Mouse (Mus musculus) kidney, adult 2 months (tissue): ENCODE results near the gene Gmppb. TPM values are rescaled to one million over a fixed set of nuclear protein-coding genes. Genes with fewer than 3 reads are reported as not detected.

Experiments used
- DNase-seq: peaks from one replicate; pipeline ENCODE4 v3.0.0; 2021
- H3K27ac ChIP-seq: fragments of 200-500 bp; 2 replicates; pipeline ENCODE4 v1.5.1; 2012; ENCODE audit warnings: low read depth, low read length, control low read depth, inconsistent platforms; ENCODE audit not compliant: insufficient read depth
- H3K27me3 ChIP-seq: fragments of 200-500 bp; replicated peaks from 2 replicates; pipeline ENCODE4 v1.6.1; 2012; ENCODE audit warnings: mild to moderate bottlenecking, moderate library complexity, low read length, inconsistent platforms; ENCODE audit not compliant: control insufficient read depth, insufficient read depth
- H3K36me3 ChIP-seq: fragments of 200-500 bp; 2 replicates; pipeline ENCODE4 v1.6.1; 2012; ENCODE audit warnings: mild to moderate bottlenecking, moderate library complexity, low read length, inconsistent platforms; ENCODE audit not compliant: control insufficient read depth, insufficient read depth
- H3K4me1 ChIP-seq: fragments of 200-500 bp; 2 replicates; pipeline ENCODE4 v1.6.1; 2011; ENCODE audit warnings: low read length; ENCODE audit not compliant: control insufficient read depth, insufficient read depth
- H3K4me3 ChIP-seq: fragments of 200-500 bp; 2 replicates; pipeline ENCODE4 v1.5.1; 2011; ENCODE audit warnings: mild to moderate bottlenecking, low read depth, low read length, control low read depth; ENCODE audit not compliant: insufficient read depth
- CTCF ChIP-seq: fragments of 200-500 bp; conservative IDR thresholded peaks from 2 replicates; pipeline ENCODE4 v1.5.1; 2011; ENCODE audit warnings: low read depth, mild to moderate bottlenecking, control low read depth, low read length, moderate library complexity, mixed read lengths; ENCODE audit not compliant: insufficient read depth, insufficient read length
- POLR2A ChIP-seq: fragments of 200-500 bp; IDR thresholded peaks from one replicate; pipeline ENCODE4 v1.6.1; 2011; ENCODE audit warnings: low read depth, low read length, control low read depth
- WGBS: fragments of 180-500 bp; shearing (Covaris S2); methylation state at CpG from one replicate; pipeline ENCODE4 v1.1.7; 2018; 5-methylcytosine and 5-hydroxymethylcytosine counted together
- polyA plus RNA-seq: library from polyadenylated mRNA; depleted of rRNA; stranded (reverse); fragments of >200 nt; gene quantifications from 2 replicates; pipeline ENCODE4 v1.2.3, GENCODE M21; 2012

Gene Gmppb
- polyA plus RNA-seq, 1 experiment: 16.0 TPM

- no peak for DNase-seq
- 96% methylated on average over 8 of the region's 8 CpGs for WGBS
- Histone ChIP-seq H3K27me3 (no peaks in the 10 kb centered on the region), H3K4me1 (peaks cover 4% of the 10 kb centered on the region; the same call in 1 of the 2 replicates), H3K36me3 (no peaks in the 10 kb centered on the region; the same call in 1 of the 2 replicates), H3K4me3 (no peak overlapping the region), H3K27ac (no peak overlapping the region)
- TF ChIP-seq POLR2A (no peak), CTCF (peak; percentile 27; the same call in 1 of the 2 replicates)
Measured at GRCm38 (mm10) chr9:108044751-108045492, 4.1 kb upstream of the Gmppb start.

DNA sequence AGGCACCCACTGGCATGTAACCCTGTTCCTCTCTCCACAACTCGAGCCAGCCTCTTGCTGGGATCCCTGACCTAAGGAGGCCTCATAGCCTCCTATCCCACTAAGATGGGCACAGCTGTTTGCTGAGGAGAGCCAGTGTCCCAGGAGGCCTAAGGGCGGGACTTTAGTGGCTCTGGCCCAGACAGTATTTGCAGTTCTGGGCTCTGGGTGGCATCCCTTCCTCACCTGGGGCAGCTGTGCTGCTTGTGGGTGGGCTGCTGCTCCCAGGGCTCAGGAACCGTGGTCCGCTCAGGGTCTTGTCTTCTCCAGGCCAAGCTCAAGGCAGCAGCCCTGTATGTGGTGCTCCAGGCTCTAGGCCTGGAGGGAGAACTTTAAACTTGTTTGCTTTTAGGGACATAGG is 2.5 kb upstream of the Gmppb start:
- Histone ChIP-seq H3K27me3 (no peaks in the 10 kb centered on the region), H3K27ac (no peak overlapping the region), H3K4me1 (peaks cover 4% of the 10 kb centered on the region; the same call in 1 of the 2 replicates), H3K36me3 (no peaks in the 10 kb centered on the region), H3K4me3 (no peak overlapping the region)
- TF ChIP-seq CTCF: no peak
- TF ChIP-seq POLR2A: no peak
- 88% methylated on average over 4 of the region's 4 CpGs for WGBS
- no peak for DNase-seq

DNA sequence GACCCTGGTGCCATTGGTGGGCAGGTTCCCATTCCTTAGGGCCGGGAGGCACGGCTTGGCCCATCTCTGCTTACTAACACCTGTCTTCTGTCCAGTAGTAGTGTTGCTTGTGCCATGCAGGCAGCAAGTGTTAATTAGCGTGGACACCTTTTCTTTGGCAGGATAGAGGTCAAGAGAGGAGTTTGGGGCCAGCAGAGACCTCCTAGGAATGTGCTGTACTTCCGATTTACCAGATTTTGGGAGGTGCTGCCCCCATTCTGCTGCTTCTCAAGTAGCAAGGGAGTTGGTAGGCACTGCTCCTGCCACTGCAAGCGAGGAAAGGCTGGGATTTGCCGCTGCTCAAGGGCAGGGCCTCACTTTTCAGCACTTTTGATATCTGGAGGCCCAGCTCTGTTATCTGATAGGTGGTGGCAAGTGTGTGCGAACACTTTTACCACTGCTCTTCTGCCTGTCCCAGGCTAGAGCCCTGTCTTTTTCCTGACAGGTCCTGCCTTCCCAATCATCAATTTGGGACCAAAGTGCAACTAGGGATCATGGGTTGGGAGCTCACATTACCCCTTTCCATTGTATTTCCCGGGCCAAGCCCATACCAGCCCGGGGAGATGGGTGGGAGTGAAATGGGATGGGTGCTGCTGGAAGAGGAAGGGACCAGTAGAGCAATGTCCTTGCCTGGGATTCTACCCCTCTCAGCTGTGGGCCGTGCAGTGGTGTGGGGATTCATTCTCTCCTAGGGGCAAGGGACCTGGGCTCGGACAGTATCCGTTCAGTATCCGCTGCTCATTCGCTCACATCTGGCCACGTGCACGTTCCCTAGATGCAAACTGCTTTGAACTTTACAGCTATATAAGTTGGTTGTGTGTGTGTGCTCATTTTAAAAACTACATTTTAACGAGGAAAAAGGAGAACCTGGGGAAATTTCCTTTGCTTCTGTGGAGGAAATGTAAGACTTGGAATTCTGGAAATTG is 1.2 kb upstream of the Gmppb start:
- no peaks in the 10 kb centered on the region for H3K27me3 ChIP-seq
- 47% methylated on average over 17 of the region's 17 CpGs for WGBS
- 0 out of 2 replicates have a peak overlapping the region, but pooled peaks have one; percentile 24 for H3K27ac ChIP-seq
- no peak for TF ChIP-seq CTCF
- TF ChIP-seq POLR2A: no peak
- peaks cover 4% of the 10 kb centered on the region; the same call in 1 of the 2 replicates for H3K4me1 ChIP-seq
- no peaks in the 10 kb centered on the region for H3K36me3 ChIP-seq
- no peak overlapping the region; the same call in 1 of the 2 replicates for H3K4me3 ChIP-seq
- no peak for DNase-seq

DNA sequence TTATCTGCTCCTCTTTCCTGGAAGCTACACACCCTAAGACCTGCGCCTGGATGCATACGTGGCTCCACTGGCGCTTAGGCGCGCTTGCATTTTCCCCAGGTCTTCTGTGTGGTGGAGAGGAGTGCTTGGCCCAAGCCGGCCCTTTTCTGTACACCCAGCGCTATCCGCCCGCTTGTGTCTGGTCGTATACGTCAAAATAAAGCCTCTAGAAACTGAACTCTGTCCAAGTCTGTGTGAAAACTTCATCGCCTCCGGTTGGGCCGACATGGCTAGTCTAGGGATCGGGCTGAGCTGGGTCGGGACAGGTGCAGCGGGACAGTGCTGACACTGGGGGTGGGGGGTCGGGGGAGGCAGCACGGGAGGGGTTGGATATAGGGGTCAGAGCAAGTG is 481 bp upstream of the Gmppb start:
- H3K27ac ChIP-seq: 0 out of 2 replicates have a peak overlapping the region, but pooled peaks have one; percentile 24
- H3K27me3 ChIP-seq: no peaks in the 10 kb centered on the region
- H3K36me3 ChIP-seq: no peaks in the 10 kb centered on the region
- peak overlapping the region; percentile 59 for H3K4me3 ChIP-seq
- no peak for DNase-seq
- TF ChIP-seq CTCF: no peak
- no peak for TF ChIP-seq POLR2A
- 2% methylated on average over 19 of the region's 19 CpGs for WGBS
- H3K4me1 ChIP-seq: peaks cover 8% of the 10 kb centered on the region; the same call in 1 of the 2 replicates

DNA sequence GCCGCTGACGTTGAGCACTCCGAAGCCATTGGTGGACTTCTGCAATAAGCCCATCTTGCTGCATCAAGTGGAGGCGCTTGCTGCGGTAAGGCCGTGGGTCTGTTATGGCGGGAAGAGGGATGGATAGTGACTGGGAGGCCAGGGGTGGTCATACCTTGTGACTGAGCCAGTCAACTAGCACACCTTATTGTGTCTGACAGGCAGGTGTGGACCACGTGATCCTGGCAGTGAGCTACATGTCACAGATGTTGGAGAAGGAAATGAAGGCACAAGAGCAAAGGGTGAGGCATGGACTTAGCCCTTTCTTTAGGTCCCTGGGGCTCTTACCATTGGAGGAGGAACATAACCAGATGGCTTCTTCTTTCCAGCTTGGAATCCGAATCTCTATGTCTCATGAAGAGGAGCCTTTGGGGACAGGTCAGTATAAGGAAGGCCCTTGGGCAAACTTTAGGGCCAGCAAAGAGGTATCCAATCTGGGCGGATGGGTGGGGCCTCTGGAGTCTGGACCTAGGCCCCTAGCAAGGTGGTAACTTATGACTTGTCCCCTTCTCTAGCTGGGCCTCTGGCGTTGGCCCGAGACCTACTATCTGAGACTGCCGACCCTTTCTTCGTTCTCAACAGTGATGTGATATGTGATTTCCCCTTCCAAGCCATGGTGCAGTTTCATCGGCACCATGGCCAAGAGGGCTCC is 664 bp downstream of the Gmppb start:
- peaks cover 8% of the 10 kb centered on the region; the same call in 1 of the 2 replicates for H3K4me1 ChIP-seq
- TF ChIP-seq CTCF (no peak), POLR2A (no peak)
- 38% methylated on average over 15 of the region's 15 CpGs for WGBS
- no peaks in the 10 kb centered on the region for H3K27me3 ChIP-seq
- H3K27ac ChIP-seq: peak overlapping the region; percentile 69
- DNase-seq: no peak
- peak overlapping the region; percentile 89 for H3K4me3 ChIP-seq
- no peaks in the 10 kb centered on the region for H3K36me3 ChIP-seq

GRCm38 (mm10) chr9:108051184-108051930 is 2.3 kb downstream of the Gmppb start:
- no peak for TF ChIP-seq POLR2A
- no peak for TF ChIP-seq CTCF
- Histone ChIP-seq H3K27me3 (no peaks in the 10 kb centered on the region), H3K36me3 (peaks cover under 1% of the 10 kb centered on the region), H3K27ac (no peak overlapping the region), H3K4me3 (no peak overlapping the region), H3K4me1 (peaks cover 8% of the 10 kb centered on the region; the same call in 1 of the 2 replicates)
- no peak for DNase-seq
- 90% methylated on average over 15 of the region's 15 CpGs for WGBS
